Mouse (Mus musculus) embryonic fibroblast, embryonic 13.5 days (primary cell): ENCODE data around the gene Vwa8. TPM values are rescaled to one million over a fixed set of nuclear protein-coding genes. Genes with fewer than 3 reads are reported as not detected.

Experiments
- H3K27ac ChIP-seq: 2 replicates; pipeline ENCODE4 v1.5.1; 2012; ENCODE audit warnings: low read length, control low read depth, inconsistent platforms; ENCODE audit not compliant: insufficient read depth
- H3K4me1 ChIP-seq: 2 replicates; pipeline ENCODE4 v1.6.1; 2011; ENCODE audit warnings: low read length; ENCODE audit not compliant: control insufficient read depth, insufficient read depth
- H3K4me3 ChIP-seq: 2 replicates; pipeline ENCODE4 v1.5.1; 2011; ENCODE audit warnings: mild to moderate bottlenecking, control low read depth, low read length; ENCODE audit not compliant: insufficient read depth
- CTCF ChIP-seq: IDR thresholded peaks from 2 replicates; pipeline ENCODE4 v1.5.1; 2011; ENCODE audit warnings: mild to moderate bottlenecking, control low read depth, low read length, moderate library complexity, borderline replicate concordance; ENCODE audit not compliant: insufficient read depth
- POLR2A ChIP-seq: IDR thresholded peaks from 2 replicates; pipeline ENCODE4 v1.6.1; 2011; ENCODE audit warnings: low read depth, mild to moderate bottlenecking, control low read depth, low read length, moderate library complexity
- polyA plus RNA-seq: library from polyadenylated mRNA; stranded (reverse); fragments of >200 nt; gene quantifications from 2 replicates; pipeline ENCODE4 v1.2.4, GENCODE M21; 2011; ENCODE audit warnings: low read depth; ENCODE audit not compliant: missing spikeins, insufficient read length

Vwa8 gene
- polyA plus RNA-seq, 1 experiment = 20.1 TPM

GRCm38 (mm10) chr14:78848477-78848876, 375 bp upstream of the Vwa8 start:
- Histone ChIP-seq H3K4me1 (peaks cover 5% of the 10 kb centered on the region), H3K4me3 (peak overlapping the region; percentile 81), H3K27ac (peak overlapping the region; percentile 45)
- TF ChIP-seq POLR2A (no peak), CTCF (no peak)

GRCm38 (mm10) chr14:78849961-78850578, 1.2 kb downstream of the Vwa8 start:
- Histone ChIP-seq H3K27ac (peak overlapping the region; percentile 45; the same call in 1 of the 2 replicates), H3K4me3 (peak overlapping the region; percentile 81; the same call in 1 of the 2 replicates), H3K4me1 (peaks cover 5% of the 10 kb centered on the region)
- TF ChIP-seq POLR2A (peak; percentile 33; the same call in 1 of the 2 replicates), CTCF (no peak)

- Histone ChIP-seq H3K4me1 (peaks cover 5% of the 10 kb centered on the region), H3K27ac (no peak overlapping the region), H3K4me3 (no peak overlapping the region)
- TF ChIP-seq POLR2A (no peak), CTCF (no peak)
Observed at GRCm38 (mm10) chr14:78850666-78851065, 1.8 kb downstream of the Vwa8 start.

GRCm38 (mm10) chr14:78851366-78851765, 2.5 kb downstream of the Vwa8 start:
- Histone ChIP-seq H3K4me1 (peaks cover 5% of the 10 kb centered on the region), H3K27ac (no peak overlapping the region), H3K4me3 (no peak overlapping the region)
- TF ChIP-seq CTCF (no peak), POLR2A (no peak)

GRCm38 (mm10) chr14:78852401-78853246, 3.8 kb downstream of the Vwa8 start:
- Histone ChIP-seq H3K4me3 (no peak overlapping the region), H3K4me1 (peaks cover 5% of the 10 kb centered on the region), H3K27ac (no peak overlapping the region)
- TF ChIP-seq POLR2A = no peak
- no peak for TF ChIP-seq CTCF

GRCm38 (mm10) chr14:78861156-78861555, 12.3 kb downstream of the Vwa8 start:
- H3K27ac ChIP-seq = no peak overlapping the region
- no peaks in the 10 kb centered on the region; the same call in 1 of the 2 replicates for H3K4me1 ChIP-seq
- TF ChIP-seq POLR2A (no peak), CTCF (no peak)
- H3K4me3 ChIP-seq = no peak overlapping the region

- no peaks in the 10 kb centered on the region for H3K4me1 ChIP-seq
- no peak overlapping the region for H3K27ac ChIP-seq
- H3K4me3 ChIP-seq = no peak overlapping the region
- TF ChIP-seq POLR2A (no peak), CTCF (no peak)
Observed at GRCm38 (mm10) chr14:78870036-78870435, 21.2 kb downstream of the Vwa8 start.

GRCm38 (mm10) chr14:78877176-78877575, 28.3 kb downstream of the Vwa8 start:
- H3K4me3 ChIP-seq = no peak overlapping the region
- no peak for TF ChIP-seq CTCF
- TF ChIP-seq POLR2A = no peak
- no peaks in the 10 kb centered on the region for H3K4me1 ChIP-seq
- H3K27ac ChIP-seq = no peak overlapping the region

- no peak for TF ChIP-seq CTCF
- no peaks in the 10 kb centered on the region; the same call in 1 of the 2 replicates for H3K4me1 ChIP-seq
Observed at GRCm38 (mm10) chr14:78878402-78879045, 29.7 kb downstream of the Vwa8 start.

More at GRCm38 (mm10) chr14:78878402-78879045, 29.7 kb downstream of the Vwa8 start:
- no peak overlapping the region for H3K4me3 ChIP-seq
- no peak overlapping the region for H3K27ac ChIP-seq
